Mouse (Mus musculus): Measurements from ENCODE around the gene Gm8138. TPM values are rescaled to one million over a fixed set of nuclear protein-coding genes. Genes with fewer than 3 reads are reported as not detected.
"Not testable (repeated sequence)": the region's sequence is repeated elsewhere in the genome, so short reads cannot be mapped to it uniquely, and the experiment has no call there.

Gm8138 gene
- total RNA-seq (2021), result not detected
- long read RNA-seq, experiment 1, result 0 reads
- long read RNA-seq, experiment 2, result 0 reads

GRCm38 (mm10) chr14:43416250-43416649, at the start of gene Gm8138:
TSS of gene Gm8138 (minus strand) at chr14:43416350.
- intact Hi-C loops (cut with DNase I; ENCODE audit: low total_unique reads), result not testable (repeated sequence)

GRCm38 (mm10) chr14:43361713-43362112, 54.4 kb downstream of the Gm8138 start:
- DNase-seq; intact Hi-C loops (cut with DNase I; ENCODE audit: low total_unique reads): not testable (repeated sequence)

More at GRCm38 (mm10) chr14:43416250-43416649, at the start of gene Gm8138:
- not testable (repeated sequence) for DNase-seq

Other genes starting within 250 kb of the Gm8138 start
- not detected for gene Gm7233, start 236.5 kb downstream of the Gm8138 start, total RNA-seq (2021)
- gene Gm8122, start 181.0 kb downstream of the Gm8138 start, total RNA-seq (2021), result not detected
- gene Gm8126, start 157.7 kb downstream of the Gm8138 start, total RNA-seq (2021), result not detected
- gene Gm9732, start 141.3 kb downstream of the Gm8138 start, total RNA-seq (2021), result not detected
- gene Gm8127, start 122.5 kb downstream of the Gm8138 start, total RNA-seq (2021), result not detected
- not detected for gene 1700001F09Rik, start 68.5 kb downstream of the Gm8138 start, total RNA-seq (2021)
- not detected for gene Gm5799, start 127.2 kb upstream of the Gm8138 start, total RNA-seq (2021)
- gene Gm17654, start 162.8 kb upstream of the Gm8138 start, total RNA-seq (2021), result not detected
- not detected for gene Gm10375, start 191.7 kb upstream of the Gm8138 start, total RNA-seq (2021)